Mouse (Mus musculus) midbrain, embryonic 13.5 days (tissue): ENCODE measurements at regions not wholly inside any gene's neighbourhood (a gene's known extent, or its start where the extent isn't known, plus 50 kb on each side); places are given as distances from the start of the nearest gene placed in this dataset.

ENCODE experiments used
- ATAC-seq: fragments of 200-750 bp; cut with Nextera tagmentation; 2 replicates; pipeline ENCODE4 v1.8.0; 2017; ENCODE audit warnings: mild to moderate bottlenecking, moderate TSS enrichment, moderate library complexity
- H3K27ac ChIP-seq: fragments of 300-500 bp; sonication (generic); 2 replicates; pipeline ENCODE4 v1.5.1; 2015; ENCODE audit warnings: inconsistent platforms, mild to moderate bottlenecking, moderate library complexity
- H3K27me3 ChIP-seq: fragments of 300-500 bp; sonication (generic); 2 replicates; pipeline ENCODE4 v1.6.1; 2015; ENCODE audit warnings: mild to moderate bottlenecking, inconsistent platforms
- H3K36me3 ChIP-seq: fragments of 300-500 bp; sonication (generic); 2 replicates; pipeline ENCODE4 v1.6.1; 2015; ENCODE audit warnings: mild to moderate bottlenecking, inconsistent platforms
- H3K4me1 ChIP-seq: fragments of 300-500 bp; sonication (generic); replicated peaks from 2 replicates; pipeline ENCODE4 v1.6.1; 2015; ENCODE audit warnings: inconsistent platforms
- H3K4me2 ChIP-seq: fragments of 300-500 bp; sonication (generic); replicated peaks from 2 replicates; pipeline ENCODE4 v1.6.1; 2015; ENCODE audit warnings: moderate library complexity, mild to moderate bottlenecking, inconsistent platforms
- H3K4me3 ChIP-seq: fragments of 300-500 bp; sonication (generic); replicated peaks from 2 replicates; pipeline ENCODE4 v1.5.1; 2015; ENCODE audit warnings: mild to moderate bottlenecking, inconsistent platforms
- H3K9ac ChIP-seq: fragments of 300-500 bp; sonication (generic); replicated peaks from 2 replicates; pipeline ENCODE4 v1.6.1; 2015; ENCODE audit warnings: mild to moderate bottlenecking, inconsistent platforms
- H3K9me3 ChIP-seq: fragments of 300-500 bp; sonication (generic); 2 replicates; pipeline ENCODE4 v1.6.1; 2016; ENCODE audit warnings: mild to moderate bottlenecking, inconsistent platforms
- WGBS: fragments of 180-500 bp; shearing (Covaris S2); methylation state at CpG from one replicate; pipeline ENCODE4 v1.1.7; 2015; 5-methylcytosine and 5-hydroxymethylcytosine counted together

DNA sequence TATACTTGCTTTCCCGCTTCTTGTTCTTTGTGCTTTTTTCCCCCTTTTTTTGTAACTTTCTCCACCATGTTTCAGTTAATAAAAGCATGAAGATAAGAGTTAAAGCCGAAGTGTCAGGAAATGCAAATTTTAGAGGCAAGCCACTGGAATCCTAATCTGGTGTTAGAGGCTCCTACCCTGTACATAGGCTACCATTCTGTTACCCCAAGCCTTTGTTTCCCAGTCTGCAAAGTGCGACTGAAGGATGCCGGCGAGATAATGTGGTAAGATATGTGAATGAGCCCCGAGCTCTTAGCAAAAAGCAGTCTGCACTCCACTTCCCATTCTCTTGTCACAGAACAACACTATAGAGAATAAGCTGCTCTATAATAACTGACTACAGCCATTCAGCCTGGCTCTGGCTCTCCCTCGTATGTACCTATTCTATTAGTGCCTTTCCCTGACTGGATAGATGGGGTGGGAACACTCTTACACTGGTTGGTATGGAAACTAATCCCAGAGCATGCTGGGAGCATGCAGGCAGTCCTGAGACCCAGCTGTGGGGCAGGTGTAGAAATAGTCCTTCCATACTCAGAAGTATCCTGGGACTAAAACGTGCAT is 229.7 kb upstream of the Daam1 start:
- ATAC-seq: peak; percentile 97
- Histone ChIP-seq H3K4me3 (no peak overlapping the region), H3K9me3 (no peaks in the 10 kb centered on the region), H3K36me3 (no peaks in the 10 kb centered on the region), H3K4me2 (peak overlapping the region; percentile 18; the same call in 1 of the 2 replicates), H3K27ac (peak overlapping the region; percentile 67), H3K27me3 (no peaks in the 10 kb centered on the region), H3K4me1 (peaks cover 24% of the 10 kb centered on the region), H3K9ac (no peak overlapping the region)
- 22% methylated on average over 8 of the region's 8 CpGs for WGBS

DNA sequence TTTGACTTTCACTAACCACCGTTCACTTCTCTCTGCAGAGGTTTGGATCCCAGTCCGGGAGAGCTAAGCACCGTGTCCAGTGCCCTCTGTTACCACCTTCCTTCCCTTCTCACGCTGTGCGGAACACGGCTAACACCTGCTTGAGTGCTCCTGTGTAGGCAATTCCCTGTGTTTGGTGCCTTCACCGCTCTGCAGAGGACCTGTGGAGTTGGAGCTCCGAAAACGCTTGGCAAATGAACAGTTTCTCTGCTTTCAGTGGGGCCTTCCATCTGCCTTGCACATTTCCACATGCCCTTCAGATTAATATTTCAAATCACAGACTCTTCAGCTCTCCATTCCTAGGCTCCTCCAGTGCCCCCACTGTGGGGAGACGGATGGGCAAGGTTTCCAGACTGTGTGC is 227.7 kb upstream of the Daam1 start:
- Histone ChIP-seq H3K27ac (no peak overlapping the region), H3K4me3 (no peak overlapping the region), H3K9me3 (no peaks in the 10 kb centered on the region), H3K36me3 (no peaks in the 10 kb centered on the region), H3K4me2 (no peak overlapping the region), H3K9ac (no peak overlapping the region), H3K4me1 (peaks cover 30% of the 10 kb centered on the region), H3K27me3 (no peaks in the 10 kb centered on the region)
- 90% methylated on average over 10 of the region's 10 CpGs for WGBS
- no peak for ATAC-seq

DNA sequence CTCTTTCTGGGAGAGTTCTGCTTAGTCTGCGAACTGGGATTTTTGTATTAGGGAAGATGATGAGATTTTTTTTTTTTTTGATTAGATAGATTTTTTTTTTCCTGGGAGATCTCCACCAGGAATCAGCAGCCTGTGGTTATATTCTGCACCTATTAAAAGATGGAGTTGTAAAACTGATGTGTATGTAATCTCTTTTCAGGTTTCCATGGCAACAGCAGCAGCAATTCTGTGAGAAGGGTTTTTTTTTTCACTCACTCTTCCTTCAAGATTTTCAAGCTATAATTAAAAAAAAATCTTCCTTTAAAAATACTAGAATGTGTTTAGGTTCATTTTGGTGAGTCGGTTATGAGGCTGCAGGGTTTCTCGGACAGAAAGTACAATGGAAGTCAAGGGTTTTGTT is 224.5 kb upstream of the Daam1 start:
- no peaks in the 10 kb centered on the region for H3K9me3 ChIP-seq
- no peaks in the 10 kb centered on the region for H3K36me3 ChIP-seq
- H3K4me1 ChIP-seq: peaks cover 16% of the 10 kb centered on the region
- H3K4me3 ChIP-seq: no peak overlapping the region
- H3K27ac ChIP-seq: peak overlapping the region; percentile 74
- ATAC-seq: no peak
- H3K27me3 ChIP-seq: no peaks in the 10 kb centered on the region
- WGBS: 40% methylated on average over 3 of the region's 3 CpGs
- H3K4me2 ChIP-seq: no peak overlapping the region
- no peak overlapping the region for H3K9ac ChIP-seq

DNA sequence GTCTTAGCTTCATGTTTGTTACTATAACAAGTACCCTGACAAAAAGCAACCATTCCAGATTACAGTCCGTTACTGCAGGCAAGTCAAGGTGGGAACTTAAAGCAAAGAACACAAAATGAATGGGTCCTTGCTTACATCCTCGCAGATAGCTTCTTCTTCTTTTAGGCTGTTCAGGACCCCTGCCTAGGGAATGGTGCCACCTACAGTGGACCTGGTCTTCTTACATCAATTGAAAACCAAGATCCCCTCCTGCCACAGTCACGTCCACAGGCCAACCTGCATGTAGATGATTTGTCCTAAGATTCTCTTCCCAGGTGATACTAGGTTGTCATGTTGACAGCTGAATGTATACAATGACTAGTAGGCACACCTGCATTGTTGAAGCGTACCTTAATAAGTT is 222.9 kb upstream of the Daam1 start:
- H3K4me3 ChIP-seq: no peak overlapping the region
- no peaks in the 10 kb centered on the region for H3K9me3 ChIP-seq
- no peak for ATAC-seq
- no peak overlapping the region for H3K9ac ChIP-seq
- WGBS: 98% methylated on average over 4 of the region's 4 CpGs
- H3K27me3 ChIP-seq: no peaks in the 10 kb centered on the region
- peaks cover 10% of the 10 kb centered on the region for H3K4me1 ChIP-seq
- no peak overlapping the region for H3K4me2 ChIP-seq
- H3K36me3 ChIP-seq: no peaks in the 10 kb centered on the region
- H3K27ac ChIP-seq: no peak overlapping the region

DNA sequence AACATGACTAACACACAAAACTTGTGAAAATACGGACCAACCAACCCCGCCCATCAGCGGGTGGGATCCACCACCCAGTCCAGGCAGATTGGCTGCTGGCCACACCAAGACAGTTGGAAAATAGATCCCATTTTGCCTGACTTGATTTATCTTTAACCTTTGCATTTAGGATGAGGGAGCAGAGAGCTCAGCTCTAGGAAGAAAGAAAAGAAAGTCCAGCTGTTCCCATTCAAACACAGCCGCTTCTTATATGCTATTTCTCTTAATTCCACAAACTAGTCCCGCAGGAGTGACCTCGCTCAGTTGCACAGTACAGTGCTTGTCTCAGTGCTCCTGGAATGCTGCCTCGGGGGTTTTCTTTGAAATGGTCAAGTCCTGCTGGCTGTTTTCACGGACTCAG is 217.6 kb upstream of the Daam1 start:
- WGBS: 81% methylated on average over 8 of the region's 8 CpGs
- Histone ChIP-seq H3K9me3 (no peaks in the 10 kb centered on the region), H3K4me1 (no peaks in the 10 kb centered on the region), H3K27ac (no peak overlapping the region), H3K4me2 (no peak overlapping the region), H3K9ac (no peak overlapping the region), H3K27me3 (no peaks in the 10 kb centered on the region), H3K4me3 (no peak overlapping the region), H3K36me3 (no peaks in the 10 kb centered on the region)
- no peak for ATAC-seq

DNA sequence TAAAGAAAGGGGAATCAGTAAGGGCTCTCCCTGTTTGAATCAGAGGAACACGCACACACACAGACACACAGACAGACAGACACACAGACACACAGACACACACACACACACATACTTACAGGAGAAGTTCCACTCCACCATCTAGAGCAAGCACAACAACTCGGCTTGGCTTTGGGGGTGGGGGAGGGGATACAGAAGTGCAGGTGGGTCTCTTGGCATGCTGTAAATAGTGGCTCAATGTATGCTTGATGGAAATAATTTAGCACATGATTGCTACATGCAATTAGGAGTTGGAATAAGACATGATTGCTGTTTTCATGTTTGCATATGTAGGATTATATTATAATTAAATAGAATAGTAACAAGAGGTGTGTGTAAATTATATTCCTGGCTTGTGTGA is 215.9 kb upstream of the Daam1 start:
- H3K27me3 ChIP-seq: no peaks in the 10 kb centered on the region
- ATAC-seq: no peak
- no peak overlapping the region for H3K4me2 ChIP-seq
- no peak overlapping the region for H3K9ac ChIP-seq
- no peak overlapping the region for H3K4me3 ChIP-seq
- no peaks in the 10 kb centered on the region for H3K4me1 ChIP-seq
- WGBS: 80% methylated on average over 2 of the region's 2 CpGs
- no peak overlapping the region for H3K27ac ChIP-seq
- no peaks in the 10 kb centered on the region for H3K36me3 ChIP-seq
- no peaks in the 10 kb centered on the region for H3K9me3 ChIP-seq

DNA sequence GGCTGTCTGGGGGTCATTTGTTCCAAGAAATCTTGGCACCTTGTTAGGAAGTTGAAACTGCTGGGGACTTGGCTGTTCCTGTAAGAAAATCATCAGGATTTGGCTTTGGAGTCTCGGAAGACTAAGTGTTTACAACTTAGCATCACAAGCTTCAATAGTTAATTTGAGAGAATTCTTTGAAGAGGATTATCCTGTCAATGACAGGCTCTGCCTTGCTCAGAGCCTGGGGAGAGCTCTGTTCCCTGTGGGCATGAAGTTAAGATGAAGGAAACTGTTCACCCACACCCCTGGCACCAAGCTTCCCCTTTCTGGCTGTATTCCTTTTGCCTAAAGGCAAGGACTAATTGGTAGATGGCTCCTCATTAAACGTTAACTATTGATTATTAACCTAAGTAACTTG is 215.5 kb upstream of the Daam1 start:
- no peak overlapping the region for H3K27ac ChIP-seq
- WGBS: 57% methylated on average over 2 of the region's 2 CpGs

DNA sequence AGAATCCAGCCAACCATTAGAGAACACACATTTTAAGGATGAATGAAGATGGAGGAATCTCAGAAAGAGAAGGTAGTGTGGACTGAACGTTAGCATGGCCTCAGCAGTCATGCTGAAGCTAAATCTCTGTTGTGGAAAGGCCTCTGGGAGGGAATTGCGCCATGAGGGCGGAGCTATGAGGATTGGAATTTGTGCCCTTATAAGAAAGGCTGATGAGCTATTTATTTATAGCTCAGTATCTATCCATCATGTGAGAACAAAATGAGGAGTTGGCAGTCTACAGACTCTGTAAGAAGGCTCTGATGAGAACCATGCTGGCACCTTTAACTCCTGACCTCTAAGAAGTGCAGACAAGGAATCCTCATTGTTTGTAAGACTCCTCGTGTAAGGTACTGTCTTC is 214.8 kb upstream of the Daam1 start:
- WGBS: 83% methylated on average over 4 of the region's 4 CpGs

More for the DNA sequence above, 215.5 kb upstream of the Daam1 start:
- ATAC-seq: no peak
- no peaks in the 10 kb centered on the region for H3K4me1 ChIP-seq
- no peaks in the 10 kb centered on the region for H3K9me3 ChIP-seq
- H3K27me3 ChIP-seq: no peaks in the 10 kb centered on the region
- H3K36me3 ChIP-seq: no peaks in the 10 kb centered on the region
- H3K9ac ChIP-seq: no peak overlapping the region
- H3K4me2 ChIP-seq: no peak overlapping the region
- H3K4me3 ChIP-seq: no peak overlapping the region

DNA sequence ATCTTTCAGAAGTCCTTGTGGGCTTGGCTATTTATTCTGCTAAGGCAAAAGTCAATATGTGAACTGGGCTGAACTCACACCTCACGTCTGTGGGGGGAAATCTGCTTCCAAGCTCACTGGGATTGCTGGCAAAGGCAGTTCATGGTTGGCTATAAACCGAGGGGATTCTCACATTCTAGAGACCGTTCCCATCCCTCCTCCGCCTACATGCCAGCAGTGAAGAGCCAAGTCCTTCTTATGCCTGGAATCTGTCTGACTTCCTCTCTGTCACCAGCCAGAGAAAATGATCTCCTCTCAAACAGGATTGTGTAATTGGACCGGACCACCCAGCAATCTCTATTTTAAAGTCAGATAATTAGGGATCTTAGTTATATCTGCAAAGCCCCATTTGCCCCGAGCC is 212.4 kb upstream of the Daam1 start:
- no peak overlapping the region for H3K4me2 ChIP-seq
- no peak for ATAC-seq
- no peak overlapping the region for H3K9ac ChIP-seq
- WGBS: 89% methylated on average over 6 of the region's 6 CpGs
- no peak overlapping the region for H3K4me3 ChIP-seq
- no peak overlapping the region for H3K27ac ChIP-seq
- no peaks in the 10 kb centered on the region for H3K4me1 ChIP-seq
- no peaks in the 10 kb centered on the region for H3K9me3 ChIP-seq
- H3K27me3 ChIP-seq: no peaks in the 10 kb centered on the region
- no peaks in the 10 kb centered on the region for H3K36me3 ChIP-seq

More for the DNA sequence above, 214.8 kb upstream of the Daam1 start:
- no peak for ATAC-seq
- Histone ChIP-seq H3K27me3 (no peaks in the 10 kb centered on the region), H3K27ac (no peak overlapping the region), H3K4me3 (no peak overlapping the region), H3K9me3 (no peaks in the 10 kb centered on the region), H3K4me1 (no peaks in the 10 kb centered on the region), H3K9ac (no peak overlapping the region), H3K4me2 (no peak overlapping the region), H3K36me3 (no peaks in the 10 kb centered on the region)

DNA sequence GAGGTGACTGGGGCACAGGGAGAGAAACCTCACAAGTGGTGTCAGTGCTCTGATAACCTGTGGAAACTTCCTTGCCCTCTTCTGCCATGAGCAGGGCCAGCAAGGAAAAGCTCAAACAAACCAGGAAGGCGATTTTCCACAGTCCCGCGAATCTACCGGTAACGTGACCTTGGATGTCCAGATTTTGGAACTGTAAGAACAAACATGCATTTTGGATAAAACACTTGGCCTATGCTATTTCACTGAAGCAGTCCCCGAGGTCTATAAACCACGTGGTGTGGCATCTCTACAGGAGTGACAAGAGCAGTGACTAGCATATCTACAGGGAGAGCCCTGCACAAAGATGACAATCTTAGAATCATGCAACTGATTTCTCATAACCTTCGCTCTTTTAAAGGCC is 211.9 kb upstream of the Daam1 start:
- 91% methylated on average over 8 of the region's 8 CpGs for WGBS
- no peak overlapping the region for H3K4me2 ChIP-seq
- ATAC-seq: no peak
- H3K4me3 ChIP-seq: no peak overlapping the region
- no peak overlapping the region for H3K27ac ChIP-seq
- no peaks in the 10 kb centered on the region for H3K36me3 ChIP-seq
- no peak overlapping the region for H3K9ac ChIP-seq
- H3K9me3 ChIP-seq: no peaks in the 10 kb centered on the region
- H3K27me3 ChIP-seq: no peaks in the 10 kb centered on the region
- H3K4me1 ChIP-seq: no peaks in the 10 kb centered on the region

DNA sequence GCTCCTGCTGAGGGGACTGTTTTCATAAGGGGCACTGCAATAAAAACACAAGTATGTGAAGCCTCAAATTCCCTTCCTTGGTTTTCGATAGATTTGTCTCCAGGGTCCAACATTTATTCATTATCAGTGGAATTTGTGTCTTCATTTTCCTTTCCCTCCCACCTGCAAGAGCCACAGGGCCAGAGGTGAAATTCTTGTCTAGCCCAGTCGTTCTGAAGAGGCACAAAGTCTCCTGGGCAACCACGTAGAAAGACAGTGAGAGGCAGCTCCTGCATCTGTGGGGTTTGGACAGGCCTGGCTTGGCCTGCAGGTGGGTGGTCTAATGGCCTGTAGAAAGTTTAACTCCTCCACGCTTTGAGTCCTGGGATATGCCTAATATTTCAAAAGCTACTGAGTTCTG is 211.3 kb upstream of the Daam1 start:
- 41% methylated on average over 4 of the region's 4 CpGs for WGBS
- no peaks in the 10 kb centered on the region for H3K27me3 ChIP-seq
- H3K4me3 ChIP-seq: no peak overlapping the region
- H3K9ac ChIP-seq: no peak overlapping the region
- H3K27ac ChIP-seq: no peak overlapping the region
- no peak for ATAC-seq
- no peaks in the 10 kb centered on the region for H3K4me1 ChIP-seq
- no peaks in the 10 kb centered on the region for H3K36me3 ChIP-seq
- no peaks in the 10 kb centered on the region for H3K9me3 ChIP-seq
- H3K4me2 ChIP-seq: no peak overlapping the region

DNA sequence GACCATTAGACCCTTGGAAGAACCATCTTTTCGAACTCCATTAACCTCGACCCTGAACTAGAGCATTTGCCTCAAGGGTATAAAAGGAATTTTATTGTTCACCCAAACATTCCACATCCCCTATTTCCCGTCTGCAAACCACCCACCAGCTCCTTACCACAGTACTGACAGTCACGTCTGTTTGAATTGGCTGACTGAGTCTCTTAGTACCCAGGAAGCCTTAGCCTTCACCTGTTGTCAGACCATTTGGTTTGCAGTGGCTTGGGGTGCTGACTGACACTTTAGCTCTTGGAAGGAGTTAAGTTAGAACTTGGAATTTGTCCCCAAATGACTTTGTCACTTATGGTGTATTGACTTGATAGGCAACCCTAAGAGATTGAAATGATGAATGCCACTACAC is 209.3 kb upstream of the Daam1 start:
- Histone ChIP-seq H3K9me3 (no peaks in the 10 kb centered on the region), H3K4me2 (no peak overlapping the region), H3K27me3 (no peaks in the 10 kb centered on the region), H3K4me3 (no peak overlapping the region), H3K36me3 (no peaks in the 10 kb centered on the region), H3K27ac (no peak overlapping the region), H3K9ac (no peak overlapping the region), H3K4me1 (no peaks in the 10 kb centered on the region)
- WGBS: 66% methylated on average over 4 of the region's 4 CpGs
- ATAC-seq: no peak

DNA sequence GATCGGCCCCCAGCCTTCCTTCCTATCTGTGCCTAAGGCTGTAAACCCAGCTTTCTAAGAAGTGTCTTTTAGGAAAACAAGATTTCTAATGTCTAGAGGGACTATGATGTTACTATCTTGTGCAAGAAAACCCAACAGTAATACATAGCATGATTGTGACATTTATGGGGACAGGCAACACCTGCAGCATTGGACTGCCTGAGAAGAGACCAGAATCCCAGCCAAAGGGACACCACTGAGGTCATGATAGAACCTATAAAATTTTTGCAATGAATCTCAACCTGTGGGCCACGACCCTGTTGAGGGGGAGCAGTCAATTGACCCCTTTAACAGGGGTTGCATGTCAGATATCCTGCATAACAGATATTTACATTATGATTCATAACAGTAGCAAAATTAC is 208.1 kb upstream of the Daam1 start:
- H3K27ac ChIP-seq: no peak overlapping the region
- H3K4me3 ChIP-seq: no peak overlapping the region
- H3K4me1 ChIP-seq: 0 out of 2 replicates have a peak, but pooled peaks cover 1% of the 10 kb centered on the region
- no peaks in the 10 kb centered on the region for H3K36me3 ChIP-seq
- no peak overlapping the region for H3K4me2 ChIP-seq
- H3K27me3 ChIP-seq: no peaks in the 10 kb centered on the region
- WGBS: 89% methylated on average over 2 of the region's 2 CpGs
- no peak overlapping the region for H3K9ac ChIP-seq
- ATAC-seq: no peak
- no peaks in the 10 kb centered on the region for H3K9me3 ChIP-seq
